Mouse (Mus musculus): ENCODE measurements at regions not wholly inside any gene's neighbourhood (a gene's known extent, or its start where the extent isn't known, plus 50 kb on each side); places are given as distances from the start of the nearest gene placed in this dataset.

- TF ChIP-seq POLR2A (IDR thresholded peaks at IDR 0.05; ENCODE audit: control insufficient read depth, low read depth, low read length) (no peak), CTCF (IDR thresholded peaks at IDR 0.05; ENCODE audit: control insufficient read depth, insufficient read depth, insufficient replicate concordance, low read depth, low read length) (no peak)
- no peaks in the 10 kb centered on the region for H3K27me3 ChIP-seq (ENCODE audit: control insufficient read depth, insufficient read depth, low read length)
Observed at GRCm38 (mm10) chr11:19610559-19610958, 313.6 kb upstream of the Spred2 start.

GRCm38 (mm10) chr11:19611217-19611616 is 313.0 kb upstream of the Spred2 start:
- peak overlapping the region; percentile 59; the same call in 1 of the 2 replicates for H3K27ac ChIP-seq (ENCODE audit: control insufficient read depth, insufficient read depth, low read depth, low read length)
- no peak overlapping the region for H3K4me3 ChIP-seq (ENCODE audit: control insufficient read depth, low read depth, low read length)
- no peaks in the 10 kb centered on the region for H3K36me3 ChIP-seq (ENCODE audit: control insufficient read depth, insufficient read depth, low read length)
- no peaks in the 10 kb centered on the region for H3K4me1 ChIP-seq (ENCODE audit: control insufficient read depth, insufficient read depth, low read length)
- H3K27me3 ChIP-seq (ENCODE audit: control insufficient read depth, insufficient read depth, low read length), result no peaks in the 10 kb centered on the region
- TF ChIP-seq POLR2A (IDR thresholded peaks at IDR 0.05; ENCODE audit: control insufficient read depth, low read depth, low read length), result no peak
- no peak for TF ChIP-seq CTCF (IDR thresholded peaks at IDR 0.05; ENCODE audit: control insufficient read depth, insufficient read depth, insufficient replicate concordance, low read depth, low read length)

More at GRCm38 (mm10) chr11:19610559-19610958, 313.6 kb upstream of the Spred2 start:
- no peak overlapping the region for H3K27ac ChIP-seq (ENCODE audit: control insufficient read depth, insufficient read depth, low read depth, low read length)
- no peaks in the 10 kb centered on the region for H3K36me3 ChIP-seq (ENCODE audit: control insufficient read depth, insufficient read depth, low read length)
- H3K4me1 ChIP-seq (ENCODE audit: control insufficient read depth, insufficient read depth, low read length), result no peaks in the 10 kb centered on the region
- H3K4me3 ChIP-seq (ENCODE audit: control insufficient read depth, low read depth, low read length), result no peak overlapping the region

GRCm38 (mm10) chr11:19616520-19616919 is 307.7 kb upstream of the Spred2 start:
- Histone ChIP-seq H3K4me3 (ENCODE audit: control insufficient read depth, low read depth, low read length) (no peak overlapping the region), H3K4me1 (ENCODE audit: control insufficient read depth, insufficient read depth, low read length) (no peaks in the 10 kb centered on the region), H3K36me3 (ENCODE audit: control insufficient read depth, insufficient read depth, low read length) (no peaks in the 10 kb centered on the region), H3K27me3 (ENCODE audit: control insufficient read depth, insufficient read depth, low read length) (no peaks in the 10 kb centered on the region), H3K27ac (ENCODE audit: control insufficient read depth, insufficient read depth, low read depth, low read length) (no peak overlapping the region)
- no peak for TF ChIP-seq CTCF (IDR thresholded peaks at IDR 0.05; ENCODE audit: control insufficient read depth, insufficient read depth, insufficient replicate concordance, low read depth, low read length)
- TF ChIP-seq POLR2A (IDR thresholded peaks at IDR 0.05; ENCODE audit: control insufficient read depth, low read depth, low read length), result no peak

GRCm38 (mm10) chr11:19619494-19619893 is 304.7 kb upstream of the Spred2 start:
- no peaks in the 10 kb centered on the region for H3K27me3 ChIP-seq (ENCODE audit: control insufficient read depth, insufficient read depth, low read length)
- TF ChIP-seq CTCF (IDR thresholded peaks at IDR 0.05; ENCODE audit: control insufficient read depth, insufficient read depth, insufficient replicate concordance, low read depth, low read length) (no peak), POLR2A (IDR thresholded peaks at IDR 0.05; ENCODE audit: control insufficient read depth, low read depth, low read length) (no peak)
- no peaks in the 10 kb centered on the region for H3K4me1 ChIP-seq (ENCODE audit: control insufficient read depth, insufficient read depth, low read length)
- H3K36me3 ChIP-seq (ENCODE audit: control insufficient read depth, insufficient read depth, low read length), result no peaks in the 10 kb centered on the region
- no peak overlapping the region for H3K4me3 ChIP-seq (ENCODE audit: control insufficient read depth, low read depth, low read length)
- H3K27ac ChIP-seq (ENCODE audit: control insufficient read depth, insufficient read depth, low read depth, low read length), result no peak overlapping the region

GRCm38 (mm10) chr11:19631055-19631695 is 293.0 kb upstream of the Spred2 start:
- no peak for TF ChIP-seq POLR2A (IDR thresholded peaks at IDR 0.05; ENCODE audit: control insufficient read depth, low read depth, low read length)
- no peak for TF ChIP-seq CTCF (IDR thresholded peaks at IDR 0.05; ENCODE audit: control insufficient read depth, insufficient read depth, insufficient replicate concordance, low read depth, low read length)
- no peaks in the 10 kb centered on the region for H3K4me1 ChIP-seq (ENCODE audit: control insufficient read depth, insufficient read depth, low read length)
- no peaks in the 10 kb centered on the region for H3K27me3 ChIP-seq (ENCODE audit: control insufficient read depth, insufficient read depth, low read length)
- no peaks in the 10 kb centered on the region for H3K36me3 ChIP-seq (ENCODE audit: control insufficient read depth, insufficient read depth, low read length)
- H3K27ac ChIP-seq (ENCODE audit: control insufficient read depth, insufficient read depth, low read depth, low read length), result no peak overlapping the region
- no peak overlapping the region for H3K4me3 ChIP-seq (ENCODE audit: control insufficient read depth, low read depth, low read length)

GRCm38 (mm10) chr11:19632477-19632876 is 291.7 kb upstream of the Spred2 start:
- TF ChIP-seq POLR2A (IDR thresholded peaks at IDR 0.05; ENCODE audit: control insufficient read depth, low read depth, low read length) (no peak), CTCF (IDR thresholded peaks at IDR 0.05; ENCODE audit: control insufficient read depth, insufficient read depth, insufficient replicate concordance, low read depth, low read length) (no peak)
- H3K27me3 ChIP-seq (ENCODE audit: control insufficient read depth, insufficient read depth, low read length), result no peaks in the 10 kb centered on the region
- H3K4me1 ChIP-seq (ENCODE audit: control insufficient read depth, insufficient read depth, low read length), result no peaks in the 10 kb centered on the region
- no peaks in the 10 kb centered on the region for H3K36me3 ChIP-seq (ENCODE audit: control insufficient read depth, insufficient read depth, low read length)
- no peak overlapping the region for H3K4me3 ChIP-seq (ENCODE audit: control insufficient read depth, low read depth, low read length)
- H3K27ac ChIP-seq (ENCODE audit: control insufficient read depth, insufficient read depth, low read depth, low read length), result no peak overlapping the region

- no peaks in the 10 kb centered on the region for H3K27me3 ChIP-seq (ENCODE audit: control insufficient read depth, insufficient read depth, low read length)
- no peaks in the 10 kb centered on the region for H3K4me1 ChIP-seq (ENCODE audit: control insufficient read depth, insufficient read depth, low read length)
- no peaks in the 10 kb centered on the region for H3K36me3 ChIP-seq (ENCODE audit: control insufficient read depth, insufficient read depth, low read length)
- no peak overlapping the region for H3K27ac ChIP-seq (ENCODE audit: control insufficient read depth, insufficient read depth, low read depth, low read length)
- H3K4me3 ChIP-seq (ENCODE audit: control insufficient read depth, low read depth, low read length), result no peak overlapping the region
- TF ChIP-seq POLR2A (IDR thresholded peaks at IDR 0.05; ENCODE audit: control insufficient read depth, low read depth, low read length), result no peak
- no peak for TF ChIP-seq CTCF (IDR thresholded peaks at IDR 0.05; ENCODE audit: control insufficient read depth, insufficient read depth, insufficient replicate concordance, low read depth, low read length)
Observed at GRCm38 (mm10) chr11:19633621-19634020, 290.6 kb upstream of the Spred2 start.

Measured in testis, adult 2 months (tissue).